Mouse (Mus musculus): ENCODE data around the gene Gpc6. TPM values are rescaled to one million over a fixed set of nuclear protein-coding genes. Genes with fewer than 3 reads are reported as not detected.

Gpc6 gene
- polyA plus RNA-seq, 1 experiment from 2014 or later, result 57.9 TPM

- Histone ChIP-seq H3K9me3 (ENCODE audit: control insufficient read depth, low read length) (no peaks in the 10 kb centered on the region), H3K4me1 (replicated peaks; ENCODE audit: control insufficient read depth, insufficient read depth, low read length) (no peaks in the 10 kb centered on the region), H3K4me2 (ENCODE audit: low read length) (no peak overlapping the region), H3K9ac (ENCODE audit: low read length) (no peak overlapping the region), H3K27ac (ENCODE audit: low read depth) (no peak overlapping the region), H3K36me3 (ENCODE audit: control insufficient read depth, insufficient read depth, low read length) (no peaks in the 10 kb centered on the region), H3K4me3 (ENCODE audit: low read depth, low read length) (no peak overlapping the region), H3K27me3 (replicated peaks; ENCODE audit: control insufficient read depth, insufficient read depth, low read length) (no peaks in the 10 kb centered on the region)
- no peak for ATAC-seq (replicated peaks; ENCODE audit: low FRiP score, low TSS enrichment, low read depth)
- no peak for DNase-seq (ENCODE audit: low spot score)
- WGBS, result 79% methylated on average over 1 of the region's 1 CpGs
These were observed 206.2 kb downstream of the Gpc6 start for GRCm38 (mm10) chr14:117131324-117131723.

DNA sequence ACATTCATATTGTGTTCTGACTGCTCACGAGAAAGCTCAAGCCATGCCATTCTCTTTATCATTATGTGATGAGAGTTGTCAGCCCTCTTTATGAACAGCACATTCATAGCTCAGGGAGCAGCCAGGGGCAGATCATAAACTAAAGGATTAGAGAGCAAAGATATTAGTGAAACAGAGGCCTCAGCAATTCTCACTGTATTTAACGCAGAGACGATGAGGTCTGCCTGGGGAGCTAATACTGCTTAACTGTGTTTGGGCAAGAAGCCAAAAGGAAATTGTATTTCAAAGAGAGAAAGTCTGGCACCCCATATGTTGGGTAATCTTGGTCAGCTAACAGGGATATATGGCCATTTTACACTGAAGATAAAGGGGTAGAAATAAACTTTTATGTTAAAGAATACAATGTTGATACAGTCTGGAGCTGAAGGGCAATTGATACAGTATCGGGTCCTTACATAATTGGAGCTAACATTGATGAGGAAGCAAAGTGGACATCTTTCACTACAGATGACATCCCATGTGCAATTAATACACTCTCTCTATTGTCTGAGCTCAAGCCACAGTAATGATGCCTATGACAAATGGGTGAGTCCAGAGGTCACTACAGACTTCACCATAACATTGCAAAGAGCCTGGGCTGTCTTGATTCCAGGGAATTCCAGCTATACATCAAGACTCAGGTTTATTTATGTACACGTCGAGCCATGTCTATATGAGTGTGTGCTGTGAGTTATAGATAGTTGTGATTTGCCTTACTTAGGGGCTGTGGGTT is 216.1 kb downstream of the Gpc6 start:
- DNase-seq (ENCODE audit: low spot score) (no peak), ATAC-seq (replicated peaks; ENCODE audit: low FRiP score, low TSS enrichment, low read depth) (peak; percentile 65)
- no peak overlapping the region for H3K4me3 ChIP-seq (ENCODE audit: low read depth, low read length)
- H3K4me2 ChIP-seq (ENCODE audit: low read length), result no peak overlapping the region
- 39% methylated on average over 6 of the region's 6 CpGs for WGBS
- no peak overlapping the region for H3K9ac ChIP-seq (ENCODE audit: low read length)
- peaks cover 13% of the 10 kb centered on the region for H3K4me1 ChIP-seq (replicated peaks; ENCODE audit: control insufficient read depth, insufficient read depth, low read length)
- H3K9me3 ChIP-seq (ENCODE audit: control insufficient read depth, low read length), result no peaks in the 10 kb centered on the region
- no peak overlapping the region for H3K27ac ChIP-seq (ENCODE audit: low read depth)
- no peaks in the 10 kb centered on the region for H3K27me3 ChIP-seq (replicated peaks; ENCODE audit: control insufficient read depth, insufficient read depth, low read length)
- no peaks in the 10 kb centered on the region for H3K36me3 ChIP-seq (ENCODE audit: control insufficient read depth, insufficient read depth, low read length)

DNA sequence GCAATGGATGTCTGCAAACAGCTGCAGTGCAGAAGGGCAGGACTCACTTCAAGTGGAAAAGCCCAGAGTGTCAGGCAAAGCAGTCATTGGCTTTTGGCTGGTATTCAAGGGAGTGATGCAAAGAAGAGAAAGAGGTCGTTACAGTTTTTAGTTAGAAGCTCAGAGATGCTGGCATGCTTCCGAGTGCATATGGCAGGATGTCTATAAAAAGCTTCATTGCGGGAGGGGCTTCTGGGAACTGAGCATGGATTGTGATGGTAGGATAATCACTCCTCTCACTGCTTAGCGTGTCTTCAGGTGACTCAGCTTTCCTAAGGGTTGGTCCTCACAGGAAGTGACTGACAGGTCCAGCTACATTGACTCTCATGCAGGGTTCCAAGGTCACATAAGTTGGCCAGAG is 221.0 kb downstream of the Gpc6 start:
- H3K9ac ChIP-seq (ENCODE audit: low read length), result no peak overlapping the region
- H3K36me3 ChIP-seq (ENCODE audit: control insufficient read depth, insufficient read depth, low read length), result no peaks in the 10 kb centered on the region
- H3K27me3 ChIP-seq (replicated peaks; ENCODE audit: control insufficient read depth, insufficient read depth, low read length), result no peaks in the 10 kb centered on the region
- no peaks in the 10 kb centered on the region for H3K9me3 ChIP-seq (ENCODE audit: control insufficient read depth, low read length)
- ATAC-seq (replicated peaks; ENCODE audit: low FRiP score, low TSS enrichment, low read depth), result no peak
- H3K4me3 ChIP-seq (ENCODE audit: low read depth, low read length), result no peak overlapping the region
- no peak for DNase-seq (ENCODE audit: low spot score)
- no peak overlapping the region for H3K4me2 ChIP-seq (ENCODE audit: low read length)
- peaks cover 14% of the 10 kb centered on the region; the same call in 1 of the 2 replicates for H3K4me1 ChIP-seq (replicated peaks; ENCODE audit: control insufficient read depth, insufficient read depth, low read length)
- no peak overlapping the region for H3K27ac ChIP-seq (ENCODE audit: low read depth)
- 56% methylated on average over 4 of the region's 4 CpGs for WGBS

DNA sequence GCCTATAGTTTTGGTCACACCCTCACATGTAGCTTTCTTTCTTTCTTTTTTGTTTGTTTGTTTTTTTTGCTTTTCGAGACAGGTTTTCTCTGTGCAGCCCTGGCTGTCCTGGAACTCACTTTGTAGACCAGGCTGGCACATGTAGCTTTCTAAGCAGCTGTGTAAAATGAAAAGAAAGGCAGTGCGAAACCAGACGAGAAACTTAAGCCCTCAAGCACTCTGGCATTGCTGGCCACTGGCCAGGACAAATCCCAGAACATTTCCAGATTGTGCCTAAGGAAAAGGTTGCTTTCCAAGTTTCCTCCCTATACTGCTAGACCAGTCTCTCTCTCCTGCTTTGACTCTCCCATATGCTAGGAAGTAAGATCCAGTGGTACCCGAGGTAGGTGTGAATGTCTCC is 221.6 kb downstream of the Gpc6 start:
- ATAC-seq (replicated peaks; ENCODE audit: low FRiP score, low TSS enrichment, low read depth), result no peak
- Histone ChIP-seq H3K27ac (ENCODE audit: low read depth) (no peak overlapping the region), H3K36me3 (ENCODE audit: control insufficient read depth, insufficient read depth, low read length) (no peaks in the 10 kb centered on the region), H3K4me2 (ENCODE audit: low read length) (no peak overlapping the region), H3K27me3 (replicated peaks; ENCODE audit: control insufficient read depth, insufficient read depth, low read length) (no peaks in the 10 kb centered on the region), H3K4me1 (replicated peaks; ENCODE audit: control insufficient read depth, insufficient read depth, low read length) (peaks cover 14% of the 10 kb centered on the region; the same call in 1 of the 2 replicates), H3K9me3 (ENCODE audit: control insufficient read depth, low read length) (no peaks in the 10 kb centered on the region), H3K9ac (ENCODE audit: low read length) (no peak overlapping the region), H3K4me3 (ENCODE audit: low read depth, low read length) (no peak overlapping the region)
- WGBS, result 67% methylated on average over 4 of the region's 4 CpGs
- no peak for DNase-seq (ENCODE audit: low spot score)

GRCm38 (mm10) chr14:117151621-117152020 is 226.5 kb downstream of the Gpc6 start:
- WGBS, result 87% methylated on average over 7 of the region's 7 CpGs
- Histone ChIP-seq H3K9ac (ENCODE audit: low read length) (no peak overlapping the region), H3K4me3 (ENCODE audit: low read depth, low read length) (no peak overlapping the region)

DNA sequence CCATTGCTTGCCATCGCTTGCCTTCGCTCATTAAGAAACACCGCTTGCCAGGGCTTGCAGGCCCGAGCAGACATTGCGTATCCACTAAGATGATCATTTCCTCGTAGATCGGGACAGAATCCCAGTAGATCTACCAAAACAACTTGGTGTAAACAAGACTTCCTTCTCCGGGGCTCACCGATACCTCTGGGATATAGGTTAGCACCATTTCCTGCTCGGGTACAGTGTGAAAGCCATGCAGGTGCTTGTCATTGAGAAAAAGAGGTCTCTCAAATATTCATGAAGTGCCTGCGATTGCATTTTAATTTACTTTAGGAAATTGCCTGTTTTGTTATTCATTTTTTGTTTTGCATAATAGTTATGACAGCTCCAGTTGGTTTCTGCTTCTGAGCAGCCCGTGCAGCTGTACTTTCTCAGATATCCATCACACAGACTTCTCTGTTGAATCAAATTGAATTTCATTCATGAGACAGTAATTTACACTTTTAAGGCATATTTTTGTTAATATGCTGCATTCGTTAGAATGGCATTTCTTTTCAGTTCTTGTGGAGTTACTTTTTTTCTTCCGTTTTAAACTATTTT is 230.9 kb downstream of the Gpc6 start:
- Histone ChIP-seq H3K9ac (ENCODE audit: low read length) (no peak overlapping the region), H3K27ac (ENCODE audit: low read depth) (no peak overlapping the region), H3K4me3 (ENCODE audit: low read depth, low read length) (no peak overlapping the region), H3K4me1 (replicated peaks; ENCODE audit: control insufficient read depth, insufficient read depth, low read length) (no peaks in the 10 kb centered on the region), H3K9me3 (ENCODE audit: control insufficient read depth, low read length) (no peaks in the 10 kb centered on the region), H3K4me2 (ENCODE audit: low read length) (no peak overlapping the region), H3K36me3 (ENCODE audit: control insufficient read depth, insufficient read depth, low read length) (no peaks in the 10 kb centered on the region), H3K27me3 (replicated peaks; ENCODE audit: control insufficient read depth, insufficient read depth, low read length) (no peaks in the 10 kb centered on the region)
- WGBS, result 89% methylated on average over 14 of the region's 14 CpGs
- no peak for ATAC-seq (replicated peaks; ENCODE audit: low FRiP score, low TSS enrichment, low read depth)
- no peak for DNase-seq (ENCODE audit: low spot score)

More at GRCm38 (mm10) chr14:117151621-117152020, 226.5 kb downstream of the Gpc6 start:
- no peak for ATAC-seq (replicated peaks; ENCODE audit: low FRiP score, low TSS enrichment, low read depth)
- Histone ChIP-seq H3K36me3 (ENCODE audit: control insufficient read depth, insufficient read depth, low read length) (no peaks in the 10 kb centered on the region), H3K4me1 (replicated peaks; ENCODE audit: control insufficient read depth, insufficient read depth, low read length) (peaks cover 4% of the 10 kb centered on the region; the same call in 1 of the 2 replicates), H3K4me2 (ENCODE audit: low read length) (no peak overlapping the region), H3K27ac (ENCODE audit: low read depth) (no peak overlapping the region), H3K9me3 (ENCODE audit: control insufficient read depth, low read length) (no peaks in the 10 kb centered on the region), H3K27me3 (replicated peaks; ENCODE audit: control insufficient read depth, insufficient read depth, low read length) (no peaks in the 10 kb centered on the region)
- DNase-seq (ENCODE audit: low spot score), result no peak

- no peaks in the 10 kb centered on the region for H3K4me1 ChIP-seq (replicated peaks; ENCODE audit: control insufficient read depth, insufficient read depth, low read length)
- H3K4me2 ChIP-seq (ENCODE audit: low read length), result no peak overlapping the region
- ATAC-seq (replicated peaks; ENCODE audit: low FRiP score, low TSS enrichment, low read depth), result no peak
- 75% methylated on average over 3 of the region's 3 CpGs for WGBS
- no peak overlapping the region for H3K9ac ChIP-seq (ENCODE audit: low read length)
- no peak overlapping the region for H3K4me3 ChIP-seq (ENCODE audit: low read depth, low read length)
- no peak for DNase-seq (ENCODE audit: low spot score)
- H3K36me3 ChIP-seq (ENCODE audit: control insufficient read depth, insufficient read depth, low read length), result no peaks in the 10 kb centered on the region
- no peaks in the 10 kb centered on the region for H3K9me3 ChIP-seq (ENCODE audit: control insufficient read depth, low read length)
- H3K27ac ChIP-seq (ENCODE audit: low read depth), result no peak overlapping the region
- H3K27me3 ChIP-seq (replicated peaks; ENCODE audit: control insufficient read depth, insufficient read depth, low read length), result no peaks in the 10 kb centered on the region
These were observed 232.3 kb downstream of the Gpc6 start for GRCm38 (mm10) chr14:117157426-117157825.

GRCm38 (mm10) chr14:117166350-117166749 is 241.2 kb downstream of the Gpc6 start:
- H3K27me3 ChIP-seq (replicated peaks; ENCODE audit: control insufficient read depth, insufficient read depth, low read length), result no peaks in the 10 kb centered on the region
- no peaks in the 10 kb centered on the region for H3K4me1 ChIP-seq (replicated peaks; ENCODE audit: control insufficient read depth, insufficient read depth, low read length)
- no peak overlapping the region for H3K27ac ChIP-seq (ENCODE audit: low read depth)
- no peak overlapping the region for H3K4me2 ChIP-seq (ENCODE audit: low read length)
- ATAC-seq (replicated peaks; ENCODE audit: low FRiP score, low TSS enrichment, low read depth) (no peak), DNase-seq (ENCODE audit: low spot score) (no peak)
- no peaks in the 10 kb centered on the region for H3K36me3 ChIP-seq (ENCODE audit: control insufficient read depth, insufficient read depth, low read length)
- WGBS, result 95% methylated on average over 5 of the region's 5 CpGs
- no peak overlapping the region for H3K4me3 ChIP-seq (ENCODE audit: low read depth, low read length)
- no peaks in the 10 kb centered on the region for H3K9me3 ChIP-seq (ENCODE audit: control insufficient read depth, low read length)
- no peak overlapping the region for H3K9ac ChIP-seq (ENCODE audit: low read length)

- no peaks in the 10 kb centered on the region for H3K27me3 ChIP-seq (replicated peaks; ENCODE audit: control insufficient read depth, insufficient read depth, low read length)
- H3K4me1 ChIP-seq (replicated peaks; ENCODE audit: control insufficient read depth, insufficient read depth, low read length), result no peaks in the 10 kb centered on the region
- no peak overlapping the region for H3K4me2 ChIP-seq (ENCODE audit: low read length)
- H3K4me3 ChIP-seq (ENCODE audit: low read depth, low read length), result no peak overlapping the region
- no peak overlapping the region for H3K27ac ChIP-seq (ENCODE audit: low read depth)
- WGBS, result 92% methylated on average over 2 of the region's 2 CpGs
- H3K9me3 ChIP-seq (ENCODE audit: control insufficient read depth, low read length), result no peaks in the 10 kb centered on the region
- H3K36me3 ChIP-seq (ENCODE audit: control insufficient read depth, insufficient read depth, low read length), result no peaks in the 10 kb centered on the region
- ATAC-seq (replicated peaks; ENCODE audit: low FRiP score, low TSS enrichment, low read depth), result no peak
- no peak for DNase-seq (ENCODE audit: low spot score)
- no peak overlapping the region for H3K9ac ChIP-seq (ENCODE audit: low read length)
These were observed 268.2 kb downstream of the Gpc6 start for GRCm38 (mm10) chr14:117193364-117193763.
